Mouse (Mus musculus): Measurements from ENCODE around the gene Gadd45b. TPM values are rescaled to one million over a fixed set of nuclear protein-coding genes. Genes with fewer than 3 reads are reported as not detected.

Gene Gadd45b
- 18.0 and 22.1 TPM in 2 replicates for polyA plus RNA-seq (2012; rRNA removed; ENCODE audit: low replicate concordance)

GRCm38 (mm10) chr10:80929299-80930226, at the start of gene Gadd45b:
Gadd45b (plus strand) TSS chr10:80930073.

GRCm38 (mm10) chr10:80900318-80901247, 29.3 kb upstream of the Gadd45b start, which contains the start of gene Timm13:
Timm13 (minus strand) TSS chr10:80900969.

GRCm38 (mm10) chr10:80917779-80918434, 12.0 kb upstream of the Gadd45b start, which contains the start of gene Lmnb2:
Lmnb2 (minus strand) TSS chr10:80918245.

Other genes starting within 250 kb of the Gadd45b start
- 43.3 and 51.8 TPM in 2 replicates for gene Mob3a, start 228.1 kb upstream of the Gadd45b start, polyA plus RNA-seq (2012; rRNA removed; ENCODE audit: low replicate concordance)
- gene Izumo4, start 227.9 kb upstream of the Gadd45b start, polyA plus RNA-seq (2012; rRNA removed; ENCODE audit: low replicate concordance), result 61.1 and 73.0 TPM in 2 replicates
- gene Ap3d1, start 187.8 kb upstream of the Gadd45b start, polyA plus RNA-seq (2012; rRNA removed; ENCODE audit: low replicate concordance), result 155 and 208 TPM in 2 replicates
- 17.0 and 39.8 TPM in 2 replicates for gene Dot1l, start 174.9 kb upstream of the Gadd45b start, polyA plus RNA-seq (2012; rRNA removed; ENCODE audit: low replicate concordance)
- 24.0 and 43.6 TPM in 2 replicates for gene Sf3a2, start 131.9 kb upstream of the Gadd45b start, polyA plus RNA-seq (2012; rRNA removed; ENCODE audit: low replicate concordance)
- gene Plekhj1, start 131.4 kb upstream of the Gadd45b start, polyA plus RNA-seq (2012; rRNA removed; ENCODE audit: low replicate concordance), result 44.8 and 76.1 TPM in 2 replicates
- 0.44 and 0.53 TPM in 2 replicates for gene Amh, start 124.8 kb upstream of the Gadd45b start, polyA plus RNA-seq (2012; rRNA removed; ENCODE audit: low replicate concordance)
- gene Jsrp1, start 116.6 kb upstream of the Gadd45b start, polyA plus RNA-seq (2012; rRNA removed; ENCODE audit: low replicate concordance), result 0.21 and 0.96 TPM in 2 replicates
- 919 and 1,058 TPM in 2 replicates for gene Oaz1, start 103.4 kb upstream of the Gadd45b start, polyA plus RNA-seq (2012; rRNA removed; ENCODE audit: low replicate concordance)
- gene Lingo3, start 86.0 kb upstream of the Gadd45b start, polyA plus RNA-seq (2012; rRNA removed; ENCODE audit: low replicate concordance), result 0.03 TPM in 1 of 2 replicates, not detected in the other
- gene Lsm7, start 74.9 kb upstream of the Gadd45b start, polyA plus RNA-seq (2012; rRNA removed; ENCODE audit: low replicate concordance), result 86.7 and 136 TPM in 2 replicates
- gene Sppl2b, start 74.8 kb upstream of the Gadd45b start, polyA plus RNA-seq (2012; rRNA removed; ENCODE audit: low replicate concordance), result 62.5 and 116 TPM in 2 replicates
- 0.07 and 0.36 TPM in 2 replicates for gene Tmprss9, start 58.2 kb upstream of the Gadd45b start, polyA plus RNA-seq (2012; rRNA removed; ENCODE audit: low replicate concordance)
- gene Timm13, start 29.1 kb upstream of the Gadd45b start, polyA plus RNA-seq (2012; rRNA removed; ENCODE audit: low replicate concordance), result 179 and 198 TPM in 2 replicates
- 7.3 and 23.8 TPM in 2 replicates for gene Lmnb2, start 11.8 kb upstream of the Gadd45b start, polyA plus RNA-seq (2012; rRNA removed; ENCODE audit: low replicate concordance)
- 8.4 and 8.5 TPM in 2 replicates for gene Gng7, start 84.9 kb downstream of the Gadd45b start, polyA plus RNA-seq (2012; rRNA removed; ENCODE audit: low replicate concordance)
- gene Diras1, start 95.6 kb downstream of the Gadd45b start, polyA plus RNA-seq (2012; rRNA removed; ENCODE audit: low replicate concordance), result 0.08 and 0.13 TPM in 2 replicates
- gene Slc39a3, start 107.4 kb downstream of the Gadd45b start, polyA plus RNA-seq (2012; rRNA removed; ENCODE audit: low replicate concordance), result 47.1 and 47.6 TPM in 2 replicates
- 276 and 324 TPM in 2 replicates for gene Sgta, start 130.1 kb downstream of the Gadd45b start, polyA plus RNA-seq (2012; rRNA removed; ENCODE audit: low replicate concordance)
- gene Thop1, start 140.0 kb downstream of the Gadd45b start, polyA plus RNA-seq (2012; rRNA removed; ENCODE audit: low replicate concordance), result 29.8 and 72.2 TPM in 2 replicates
- gene Creb3l3, start 168.8 kb downstream of the Gadd45b start, polyA plus RNA-seq (2012; rRNA removed; ENCODE audit: low replicate concordance), result 0.75 and 2.3 TPM in 2 replicates
- gene Map2k2, start 175.8 kb downstream of the Gadd45b start, polyA plus RNA-seq (2012; rRNA removed; ENCODE audit: low replicate concordance), result 134 and 183 TPM in 2 replicates
- gene Zbtb7a, start 205.1 kb downstream of the Gadd45b start, polyA plus RNA-seq (2012; rRNA removed; ENCODE audit: low replicate concordance), result 32.2 and 49.6 TPM in 2 replicates
- 28.2 and 37.7 TPM in 2 replicates for gene Pias4, start 237.8 kb downstream of the Gadd45b start, polyA plus RNA-seq (2012; rRNA removed; ENCODE audit: low replicate concordance)
- gene Eef2, start 246.6 kb downstream of the Gadd45b start, polyA plus RNA-seq (2012; rRNA removed; ENCODE audit: low replicate concordance), result 1,292 and 2,498 TPM in 2 replicates

Measured in subcutaneous adipose tissue, adult 2 months (tissue).